Mouse (Mus musculus): ENCODE measurements around the gene Cwc22. TPM values are rescaled to one million over a fixed set of nuclear protein-coding genes. Genes with fewer than 3 reads are reported as not detected.

The Cwc22 gene
- polyA plus RNA-seq, 1 experiment from 2014 or later: 42.8 TPM

DNA sequence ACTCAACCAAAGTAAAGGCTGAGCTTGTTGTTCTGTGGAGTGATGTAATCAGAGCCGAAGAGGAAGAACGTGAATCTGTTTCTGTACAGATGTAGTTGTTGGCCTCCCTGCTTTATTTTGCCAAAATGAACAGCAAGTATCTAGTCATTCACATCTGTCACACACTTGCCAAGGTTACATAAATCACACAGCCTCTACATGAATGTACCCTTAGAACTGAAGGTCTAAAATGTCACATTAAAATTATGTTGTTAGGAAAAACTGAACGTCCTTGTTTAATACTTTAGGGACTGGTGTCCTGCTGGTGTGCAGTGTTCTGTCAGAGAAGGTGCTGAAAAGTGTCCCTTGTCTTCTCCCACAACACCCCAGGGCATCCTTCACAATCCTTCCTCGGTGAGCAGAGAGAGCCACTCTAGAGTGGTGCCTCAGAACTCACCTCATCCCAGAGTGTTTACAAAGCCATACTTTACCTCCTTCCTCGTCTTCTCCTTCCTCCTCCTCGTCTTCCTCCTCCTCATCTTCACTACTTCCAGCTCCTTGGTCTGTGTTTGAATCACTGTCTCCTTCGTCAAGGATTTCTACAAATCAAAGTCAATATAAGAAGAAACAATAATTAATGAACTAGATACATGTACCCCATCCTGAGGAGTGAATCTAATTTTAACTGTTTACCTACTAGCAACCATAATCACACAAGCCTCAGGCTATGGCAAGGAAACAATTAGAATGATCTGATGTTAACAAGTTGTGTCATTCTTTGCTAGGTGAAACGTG lies 29.4 kb downstream of the Cwc22 start:
- Histone ChIP-seq H3K27me3 (ENCODE audit: low read depth, poor library complexity, severe bottlenecking) (no peaks in the 10 kb centered on the region), H3K4me1 (peaks cover 8% of the 10 kb centered on the region; the same call in 1 of the 2 replicates), H3K9me3 (replicated peaks) (no peaks in the 10 kb centered on the region), H3K27ac (no peak overlapping the region), H3K36me3 (peaks cover 92% of the 10 kb centered on the region), H3K4me3 (no peak overlapping the region)
- DNase-seq (ENCODE audit: low spot score): no peak
- WGBS: 86% methylated on average over 8 of the region's 8 CpGs

DNA sequence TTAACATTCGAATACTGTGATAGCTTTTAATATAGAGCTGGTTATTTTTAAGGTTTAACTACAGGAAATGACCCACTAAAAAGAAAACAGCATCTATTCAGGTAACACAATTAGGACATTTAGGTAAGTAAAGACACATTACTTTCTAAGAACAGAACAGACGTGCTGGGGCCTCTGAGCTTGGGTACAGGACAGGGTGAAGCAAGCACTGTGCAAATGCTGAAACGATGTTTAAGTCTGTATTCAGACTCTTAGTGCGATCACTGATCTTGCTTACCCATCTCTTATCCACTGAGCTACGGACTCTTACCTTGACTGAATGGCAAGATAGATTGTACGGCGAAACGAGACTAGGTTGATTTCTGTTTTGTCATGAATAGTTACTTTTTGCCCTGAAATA lies 31.0 kb downstream of the Cwc22 start:
- Histone ChIP-seq H3K4me3 (no peak overlapping the region), H3K36me3 (peaks cover 89% of the 10 kb centered on the region), H3K4me1 (peaks cover 8% of the 10 kb centered on the region; the same call in 1 of the 2 replicates), H3K27ac (no peak overlapping the region), H3K27me3 (ENCODE audit: low read depth, poor library complexity, severe bottlenecking) (no peaks in the 10 kb centered on the region), H3K9me3 (replicated peaks) (no peaks in the 10 kb centered on the region)
- 96% methylated on average over 8 of the region's 8 CpGs for WGBS
- DNase-seq (ENCODE audit: low spot score): no peak

DNA sequence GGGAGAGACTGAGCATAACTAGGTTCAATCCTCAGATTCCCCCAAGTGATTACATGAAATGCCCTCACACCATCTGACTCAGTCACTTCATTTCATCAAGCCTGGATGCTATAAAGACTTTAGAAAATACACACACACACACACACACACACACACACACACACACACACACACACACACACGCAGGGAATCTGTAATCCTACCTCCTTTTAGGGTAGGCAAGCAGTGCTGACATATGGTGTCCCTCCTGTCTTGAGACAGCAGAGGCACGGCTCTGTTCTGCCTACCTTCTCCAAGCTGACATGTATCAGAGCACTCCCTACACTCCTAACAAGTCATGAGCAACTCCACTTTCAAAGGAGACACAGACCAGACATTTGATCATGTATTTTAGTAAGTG lies 32.5 kb downstream of the Cwc22 start:
- Histone ChIP-seq H3K36me3 (peaks cover 76% of the 10 kb centered on the region), H3K27me3 (ENCODE audit: low read depth, poor library complexity, severe bottlenecking) (no peaks in the 10 kb centered on the region), H3K4me3 (no peak overlapping the region), H3K4me1 (peaks cover 8% of the 10 kb centered on the region; the same call in 1 of the 2 replicates), H3K9me3 (replicated peaks) (no peaks in the 10 kb centered on the region), H3K27ac (no peak overlapping the region)
- WGBS: 72% methylated on average over 2 of the region's 2 CpGs
- no peak for DNase-seq (ENCODE audit: low spot score)

DNA sequence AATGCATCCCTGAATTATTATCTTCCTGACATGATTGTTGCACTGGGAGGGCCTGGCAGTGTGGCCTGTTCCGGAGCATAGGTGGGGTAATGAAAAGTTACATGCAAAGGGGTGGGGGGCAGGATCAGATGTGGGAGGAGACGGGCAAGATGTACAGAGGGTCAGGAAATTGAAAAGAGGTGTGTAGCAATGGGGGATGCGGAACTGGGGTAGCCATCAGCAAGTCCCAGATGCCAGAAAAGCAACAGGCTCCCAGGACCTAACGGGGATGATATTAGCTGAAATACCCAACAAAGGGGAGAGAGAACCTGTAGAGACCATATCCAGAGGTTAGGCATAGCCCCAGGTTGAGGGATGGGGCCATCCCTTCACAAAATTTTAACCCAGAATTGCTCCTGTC lies 34.0 kb downstream of the Cwc22 start:
- peaks cover 72% of the 10 kb centered on the region for H3K36me3 ChIP-seq
- no peak for DNase-seq (ENCODE audit: low spot score)

DNA sequence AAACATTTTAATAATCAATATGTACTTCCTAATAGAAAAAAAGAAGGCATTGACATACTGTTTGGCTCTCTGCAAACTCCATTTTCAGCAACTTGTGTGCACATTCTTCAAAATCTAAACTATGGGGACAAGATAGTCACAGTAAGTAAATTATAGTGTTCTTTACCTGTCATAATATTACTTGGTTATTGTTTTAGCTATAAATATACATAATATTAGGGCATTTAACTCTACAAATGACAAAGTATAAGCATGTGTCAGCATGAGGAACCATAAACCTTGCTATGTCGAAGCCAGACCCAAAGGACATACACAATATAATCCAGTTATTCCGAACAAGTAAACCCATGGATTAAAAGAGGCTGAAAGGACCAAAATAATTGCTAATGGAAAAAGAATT lies 34.7 kb downstream of the Cwc22 start:
- no peaks in the 10 kb centered on the region for H3K9me3 ChIP-seq (replicated peaks)
- no peak overlapping the region for H3K4me3 ChIP-seq
- 94% methylated on average over 2 of the region's 2 CpGs for WGBS
- no peak for DNase-seq (ENCODE audit: low spot score)
- no peaks in the 10 kb centered on the region for H3K4me1 ChIP-seq
- peaks cover 72% of the 10 kb centered on the region for H3K36me3 ChIP-seq
- no peak overlapping the region for H3K27ac ChIP-seq
- H3K27me3 ChIP-seq (ENCODE audit: low read depth, poor library complexity, severe bottlenecking): no peaks in the 10 kb centered on the region

More for the DNA sequence above, 34.0 kb downstream of the Cwc22 start:
- H3K4me1 ChIP-seq: no peaks in the 10 kb centered on the region
- H3K27ac ChIP-seq: no peak overlapping the region
- H3K4me3 ChIP-seq: no peak overlapping the region
- 89% methylated on average over 4 of the region's 4 CpGs for WGBS
- H3K9me3 ChIP-seq (replicated peaks): no peaks in the 10 kb centered on the region
- H3K27me3 ChIP-seq (ENCODE audit: low read depth, poor library complexity, severe bottlenecking): no peaks in the 10 kb centered on the region

DNA sequence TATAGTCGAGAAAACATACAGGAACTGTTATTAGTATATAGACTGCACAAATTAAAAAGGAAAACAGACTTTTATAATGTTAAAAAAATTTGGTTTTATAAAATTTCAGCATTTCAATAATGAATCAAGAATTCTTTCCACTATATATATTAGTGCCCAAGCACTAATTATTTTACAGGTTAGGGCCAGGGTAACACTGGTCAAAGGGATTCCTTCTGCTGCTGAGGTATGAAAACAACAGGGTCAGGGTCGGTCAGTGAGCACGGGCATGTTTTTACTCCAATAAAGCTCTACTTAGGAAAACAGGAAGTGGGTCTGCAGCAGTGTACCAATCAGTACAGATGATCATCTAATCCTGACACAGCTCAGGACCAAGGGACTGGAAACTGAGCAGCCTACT lies 36.0 kb downstream of the Cwc22 start:
- DNase-seq (ENCODE audit: low spot score): no peak
- Histone ChIP-seq H3K36me3 (peaks cover 72% of the 10 kb centered on the region), H3K4me1 (no peaks in the 10 kb centered on the region), H3K9me3 (replicated peaks) (no peaks in the 10 kb centered on the region), H3K27ac (no peak overlapping the region), H3K4me3 (no peak overlapping the region), H3K27me3 (ENCODE audit: low read depth, poor library complexity, severe bottlenecking) (no peaks in the 10 kb centered on the region)
- WGBS: 77% methylated on average over 3 of the region's 3 CpGs

DNA sequence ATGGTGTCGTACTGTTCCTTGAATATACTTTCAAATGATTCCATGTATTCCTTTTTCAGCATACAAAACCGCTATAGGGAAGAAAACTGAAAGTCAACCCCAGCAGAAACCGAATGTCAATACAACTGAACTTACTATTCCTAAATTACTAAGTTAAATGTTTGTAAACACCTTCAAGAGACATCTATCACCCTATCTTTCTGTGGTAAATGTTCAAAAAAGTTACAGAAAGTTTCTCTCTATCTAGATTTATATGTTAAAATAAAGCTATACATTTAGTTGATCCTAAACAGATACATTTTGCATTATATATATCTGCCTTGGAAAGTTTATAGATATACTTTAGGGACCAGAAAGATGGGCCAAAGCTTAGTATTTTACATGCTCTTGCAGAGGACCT lies 39.0 kb downstream of the Cwc22 start:
- 97% methylated on average over 3 of the region's 3 CpGs for WGBS
- no peaks in the 10 kb centered on the region for H3K9me3 ChIP-seq (replicated peaks)
- no peak overlapping the region for H3K4me3 ChIP-seq
- no peaks in the 10 kb centered on the region for H3K4me1 ChIP-seq
- no peak for DNase-seq (ENCODE audit: low spot score)
- peaks cover 72% of the 10 kb centered on the region for H3K36me3 ChIP-seq
- H3K27me3 ChIP-seq (ENCODE audit: low read depth, poor library complexity, severe bottlenecking): no peaks in the 10 kb centered on the region
- H3K27ac ChIP-seq: no peak overlapping the region

DNA sequence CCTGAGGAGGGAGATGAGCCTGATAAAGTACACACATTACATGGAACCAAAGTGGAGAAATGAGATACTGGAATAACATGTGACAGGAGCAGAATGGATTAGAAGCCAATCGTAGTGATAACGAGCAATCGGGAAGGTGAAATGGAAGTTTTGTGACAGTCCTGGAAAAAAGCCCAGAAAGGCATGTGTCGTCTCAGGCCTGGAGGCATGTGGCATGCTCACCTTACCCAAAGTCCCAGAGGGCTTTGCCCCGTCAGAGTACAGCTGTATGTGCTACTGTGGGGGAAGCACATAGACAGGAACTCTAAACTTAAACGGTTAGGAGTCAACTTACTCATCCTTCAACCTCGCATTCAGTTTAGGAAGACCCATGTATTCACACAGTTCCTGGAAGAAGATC lies 41.2 kb downstream of the Cwc22 start:
- DNase-seq (ENCODE audit: low spot score): no peak
- Histone ChIP-seq H3K4me1 (no peaks in the 10 kb centered on the region), H3K36me3 (peaks cover 71% of the 10 kb centered on the region), H3K27ac (no peak overlapping the region), H3K27me3 (ENCODE audit: low read depth, poor library complexity, severe bottlenecking) (no peaks in the 10 kb centered on the region), H3K4me3 (no peak overlapping the region), H3K9me3 (replicated peaks) (no peaks in the 10 kb centered on the region)
- WGBS: 95% methylated on average over 7 of the region's 7 CpGs

DNA sequence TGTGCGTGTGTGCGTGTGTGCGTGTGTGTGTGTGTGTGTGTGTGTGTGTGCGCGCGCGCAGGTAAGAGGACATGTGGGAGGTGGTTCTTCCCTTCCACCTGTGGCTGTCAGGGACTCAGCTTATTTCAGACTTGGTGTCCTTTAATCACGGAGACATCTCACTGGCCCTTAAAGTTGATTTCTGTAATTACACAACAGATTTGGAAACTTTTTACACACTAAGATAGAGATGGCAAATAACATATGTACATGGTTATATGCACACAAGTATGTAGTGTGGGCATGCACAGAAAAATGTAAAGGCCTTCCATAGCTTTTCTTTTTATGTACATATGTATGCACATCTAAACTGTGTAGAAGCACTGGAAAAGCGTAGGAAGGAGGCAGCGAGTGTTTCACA lies 41.7 kb downstream of the Cwc22 start:
- peaks cover 76% of the 10 kb centered on the region for H3K36me3 ChIP-seq
- no peaks in the 10 kb centered on the region for H3K9me3 ChIP-seq (replicated peaks)
- no peaks in the 10 kb centered on the region for H3K27me3 ChIP-seq (ENCODE audit: low read depth, poor library complexity, severe bottlenecking)
- DNase-seq (ENCODE audit: low spot score): no peak
- H3K4me3 ChIP-seq: no peak overlapping the region
- WGBS: 91% methylated on average over 10 of the region's 10 CpGs
- no peaks in the 10 kb centered on the region for H3K4me1 ChIP-seq
- H3K27ac ChIP-seq: no peak overlapping the region

DNA sequence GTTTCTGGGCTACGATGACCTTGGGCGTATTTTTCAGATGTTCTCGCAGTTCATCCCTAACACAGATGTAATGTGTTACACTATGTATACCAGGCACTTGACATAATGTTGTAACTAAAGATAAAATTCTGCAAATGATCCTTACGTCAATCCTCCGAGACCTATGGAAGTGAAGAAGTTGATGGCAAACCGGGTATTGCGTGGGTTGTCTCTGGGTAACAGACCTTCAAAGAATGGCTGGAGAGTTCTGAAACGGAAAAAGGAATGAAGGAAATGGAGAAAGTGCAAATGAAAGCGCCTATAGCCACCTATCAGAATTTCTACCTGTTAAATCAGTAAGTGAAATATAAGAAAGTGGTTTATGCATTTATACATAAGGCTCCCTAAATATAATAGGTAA lies 42.2 kb downstream of the Cwc22 start:
- H3K27me3 ChIP-seq (ENCODE audit: low read depth, poor library complexity, severe bottlenecking): no peaks in the 10 kb centered on the region
- H3K4me1 ChIP-seq: no peaks in the 10 kb centered on the region
- H3K9me3 ChIP-seq (replicated peaks): no peaks in the 10 kb centered on the region
- 95% methylated on average over 9 of the region's 9 CpGs for WGBS
- no peak overlapping the region for H3K27ac ChIP-seq
- DNase-seq (ENCODE audit: low spot score): no peak
- no peak overlapping the region for H3K4me3 ChIP-seq
- H3K36me3 ChIP-seq: peaks cover 81% of the 10 kb centered on the region

DNA sequence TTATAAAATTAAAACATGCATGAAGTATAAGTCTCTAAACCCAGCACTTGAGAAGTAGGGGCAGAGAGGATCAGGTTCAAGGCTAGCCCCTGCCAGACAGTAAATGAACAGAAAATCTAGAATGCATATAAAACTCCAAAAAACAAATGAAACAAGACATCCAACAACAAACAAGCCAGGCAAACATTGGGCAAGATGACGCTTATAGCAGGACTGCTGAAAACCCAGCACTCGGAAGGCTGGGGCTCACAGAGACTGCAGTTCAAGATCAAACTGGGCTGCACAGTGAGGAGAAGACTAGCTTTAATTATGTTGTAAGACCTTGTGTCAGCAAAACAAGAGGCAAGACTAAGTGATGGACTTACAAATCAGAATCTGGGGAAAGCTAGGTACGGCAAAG lies 43.1 kb downstream of the Cwc22 start:
- H3K27me3 ChIP-seq (ENCODE audit: low read depth, poor library complexity, severe bottlenecking): no peaks in the 10 kb centered on the region
- H3K36me3 ChIP-seq: peaks cover 90% of the 10 kb centered on the region
- DNase-seq (ENCODE audit: low spot score): no peak
- H3K4me1 ChIP-seq: no peaks in the 10 kb centered on the region
- H3K27ac ChIP-seq: no peak overlapping the region
- no peaks in the 10 kb centered on the region for H3K9me3 ChIP-seq (replicated peaks)
- WGBS: 97% methylated on average over 3 of the region's 3 CpGs
- H3K4me3 ChIP-seq: no peak overlapping the region

DNA sequence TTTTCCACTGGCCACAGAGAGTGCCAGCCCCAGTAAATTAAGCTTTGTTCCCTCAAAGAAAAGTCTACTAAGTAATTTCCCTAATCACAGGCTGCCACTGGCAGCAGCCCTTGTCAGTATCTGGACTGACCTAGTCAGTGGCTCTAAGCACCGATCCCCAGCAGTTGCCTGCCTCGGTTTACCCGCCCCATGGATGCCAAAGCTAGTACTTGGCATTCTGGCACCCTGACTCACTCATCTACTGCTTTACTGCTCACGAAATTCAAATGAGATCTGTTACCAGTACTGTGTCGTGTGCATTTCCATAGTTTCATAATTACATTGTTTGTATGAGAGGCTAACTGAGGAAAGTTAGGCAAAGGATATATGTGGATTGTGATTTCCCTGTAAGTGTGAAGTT lies 44.9 kb downstream of the Cwc22 start:
- Histone ChIP-seq H3K4me1 (no peaks in the 10 kb centered on the region), H3K9me3 (replicated peaks) (no peaks in the 10 kb centered on the region), H3K4me3 (no peak overlapping the region), H3K36me3 (peaks cover 93% of the 10 kb centered on the region), H3K27me3 (ENCODE audit: low read depth, poor library complexity, severe bottlenecking) (no peaks in the 10 kb centered on the region), H3K27ac (no peak overlapping the region)
- DNase-seq (ENCODE audit: low spot score): no peak
- 95% methylated on average over 5 of the region's 5 CpGs for WGBS

DNA sequence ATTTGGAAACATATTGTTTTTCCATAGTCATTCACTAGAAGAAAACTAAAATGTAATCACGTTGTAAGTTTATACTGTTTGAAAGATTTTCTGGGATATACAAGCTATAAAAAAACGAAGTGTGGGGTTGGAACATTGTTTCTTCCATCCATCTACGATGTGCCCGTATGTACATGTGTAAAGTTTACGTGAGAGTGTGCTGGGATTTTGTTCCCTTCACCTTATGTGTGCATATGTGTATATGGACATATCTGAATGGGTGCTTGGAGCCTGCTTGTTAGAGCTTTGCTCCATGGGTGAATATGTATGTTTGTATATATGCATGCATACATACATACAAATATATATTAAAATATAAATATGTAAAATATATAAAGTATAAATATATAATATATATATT lies 45.4 kb downstream of the Cwc22 start:
- no peak for DNase-seq (ENCODE audit: low spot score)
- 98% methylated on average over 5 of the region's 5 CpGs for WGBS
- H3K4me3 ChIP-seq: no peak overlapping the region
- H3K27ac ChIP-seq: no peak overlapping the region
- H3K27me3 ChIP-seq (ENCODE audit: low read depth, poor library complexity, severe bottlenecking): no peaks in the 10 kb centered on the region
- peaks cover 92% of the 10 kb centered on the region for H3K36me3 ChIP-seq
- H3K9me3 ChIP-seq (replicated peaks): no peaks in the 10 kb centered on the region
- no peaks in the 10 kb centered on the region for H3K4me1 ChIP-seq

DNA sequence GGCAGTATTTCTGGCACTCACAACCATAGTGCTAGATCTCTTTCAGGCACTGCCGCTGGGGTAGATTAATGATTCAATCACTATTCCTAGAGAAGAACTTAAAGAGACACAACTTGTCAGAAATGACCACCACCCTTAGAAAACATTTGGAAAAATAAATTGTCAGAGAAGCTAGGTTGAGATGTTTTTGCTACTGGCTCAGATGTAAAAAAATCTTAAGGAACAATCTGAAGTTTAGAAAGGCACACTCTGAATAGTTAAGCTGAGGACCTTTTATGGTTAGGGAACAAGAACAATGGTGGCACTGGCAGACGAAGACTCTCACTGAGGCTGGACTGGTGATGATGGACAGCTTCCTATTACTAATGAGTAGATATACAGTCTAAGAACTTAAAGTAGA lies 46.1 kb downstream of the Cwc22 start:
- no peaks in the 10 kb centered on the region for H3K4me1 ChIP-seq
- H3K27ac ChIP-seq: no peak overlapping the region
- H3K27me3 ChIP-seq (ENCODE audit: low read depth, poor library complexity, severe bottlenecking): no peaks in the 10 kb centered on the region
- no peaks in the 10 kb centered on the region for H3K9me3 ChIP-seq (replicated peaks)
- H3K4me3 ChIP-seq: no peak overlapping the region
- WGBS: 93% methylated on average over 2 of the region's 2 CpGs
- peaks cover 89% of the 10 kb centered on the region for H3K36me3 ChIP-seq
- DNase-seq (ENCODE audit: low spot score): no peak

Data from limb, embryonic 10.5 days (tissue).